ENCODE assay signal across 8 mouse cellular contexts in the genomic region with DNA sequence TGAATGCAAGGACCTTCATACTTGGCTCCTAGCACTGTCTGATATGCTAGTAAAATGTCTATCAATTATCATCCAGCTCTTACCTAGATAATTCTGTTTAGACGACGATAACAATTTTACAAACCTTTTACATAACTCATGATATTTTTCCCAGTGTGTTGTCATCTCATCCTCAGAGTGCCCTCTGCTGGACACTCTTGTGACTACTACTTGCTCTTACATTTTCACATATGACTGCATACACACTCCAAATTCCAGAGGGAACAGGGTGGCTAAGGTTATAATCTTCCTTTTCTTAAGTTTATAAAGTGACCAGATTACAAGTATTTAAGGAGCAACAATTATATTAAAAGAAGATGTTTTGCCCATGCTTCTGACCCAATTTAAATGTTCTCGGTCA.
DNase-seq lines count a peak whose midpoint lies in the region; ATAC-seq lines count a peak whose summit lies in the region.

No protein-coding gene starts in this region.

- H3K36me3 ChIP-seq in neural tube, embryonic 15.5 days = no peaks in the 10 kb centered on the region
- no peaks in the 10 kb centered on the region for H3K36me3 ChIP-seq in forebrain, embryonic 16.5 days (ENCODE audit: control insufficient read depth, insufficient read depth)

- no peak overlapping the region for H3K4me3 ChIP-seq in neural tube, embryonic 15.5 days (replicated peaks)
- no peak overlapping the region for H3K4me3 ChIP-seq in forebrain, embryonic 16.5 days (replicated peaks; ENCODE audit: low read length)

- no peaks in the 10 kb centered on the region for H3K9me3 ChIP-seq in neural tube, embryonic 15.5 days (replicated peaks)
- H3K9me3 ChIP-seq in forebrain, embryonic 16.5 days (ENCODE audit: control insufficient read depth, low read length) = no peaks in the 10 kb centered on the region

- 55% methylated on average over 3 of the region's 3 CpGs for WGBS in neural tube, embryonic 15.5 days
- WGBS in forebrain, embryonic 16.5 days = 53% methylated on average over 3 of the region's 3 CpGs

- H3K4me1 ChIP-seq in neural tube, embryonic 15.5 days = no peaks in the 10 kb centered on the region
- H3K4me1 ChIP-seq in forebrain, embryonic 16.5 days (replicated peaks; ENCODE audit: control insufficient read depth, insufficient read depth, low read length) = no peaks in the 10 kb centered on the region

- ATAC-seq in neural tube, embryonic 15.5 days (ENCODE audit: low FRiP score) = no peak
- ATAC-seq in forebrain, embryonic 16.5 days = 0 out of 2 replicates have a peak, but pooled peaks have one; percentile 52

- H3K27me3 ChIP-seq in neural tube, embryonic 15.5 days (replicated peaks) = no peaks in the 10 kb centered on the region
- H3K27me3 ChIP-seq in forebrain, embryonic 16.5 days (replicated peaks; ENCODE audit: control insufficient read depth, insufficient read depth, low read length) = no peaks in the 10 kb centered on the region

- no peak overlapping the region for H3K27ac ChIP-seq in neural tube, embryonic 15.5 days (replicated peaks)
- H3K27ac ChIP-seq in forebrain, embryonic 16.5 days (ENCODE audit: low read length) = no peak overlapping the region

- peak; percentile 7 for DNase-seq in cerebellum, adult 11 months
- no peak for DNase-seq in cerebellum, adult 11-12 months
- peak; percentile 15 for DNase-seq in neural tube, embryonic 10.5 days (ENCODE audit: extremely low spot score, low spot score)
- peak; percentile 32 to 55 for DNase-seq in layer of hippocampus, postnatal 36 days
- peak; percentile 56 for DNase-seq in retina, postnatal 1 day
- no peak for DNase-seq in yolk sac, embryonic 10.5 days (ENCODE audit: low spot score)

- no peak overlapping the region for H3K4me2 ChIP-seq in neural tube, embryonic 15.5 days
- no peak overlapping the region for H3K4me2 ChIP-seq in forebrain, embryonic 16.5 days (ENCODE audit: low read length)

- no peak overlapping the region for H3K9ac ChIP-seq in neural tube, embryonic 15.5 days (replicated peaks)
- no peak overlapping the region for H3K9ac ChIP-seq in forebrain, embryonic 16.5 days (replicated peaks; ENCODE audit: low read depth, low read length)

Comparison
In these comparisons a context has a peak if more than half of its experiments do, and no peak if none do; other contexts are left out.
1. DNase-seq: peak in cerebellum, adult 11 months (single experiment), neural tube, embryonic 10.5 days (single experiment), layer of hippocampus, postnatal 36 days (2 of 2) and retina, postnatal 1 day (single experiment); none in cerebellum, adult 11-12 months (single experiment) and yolk sac, embryonic 10.5 days (single experiment).